Mouse (Mus musculus) megakaryocyte, adult 5-6 weeks (primary cell): Measurements from ENCODE around the gene Scn2b. TPM values are rescaled to one million over a fixed set of nuclear protein-coding genes. Genes with fewer than 3 reads are reported as not detected.

Experiments
- ATAC-seq: 2 replicates; pipeline ENCODE4 v1.8.0; 2016; ENCODE audit warnings: mild to moderate bottlenecking, inconsistent platforms; ENCODE audit not compliant: poor library complexity, severe bottlenecking
- total RNA-seq, 2 experiments: library from RNA; stranded (forward) in 1 of 2; stranded (reverse) in 1 of 2; fragments of 153-499, 151-499 nt in 1 of 2; fragments of 221-1000, 200-1000 nt in 1 of 2; gene quantifications; 2 replicates each; pipeline versions ENCODE4 v1.2.3 to v1.2.4; 2015 to 2017

Gene Scn2b
- total RNA-seq, 2 experiments from 2014 or later: 0.42 to 0.95 TPM

DNA sequence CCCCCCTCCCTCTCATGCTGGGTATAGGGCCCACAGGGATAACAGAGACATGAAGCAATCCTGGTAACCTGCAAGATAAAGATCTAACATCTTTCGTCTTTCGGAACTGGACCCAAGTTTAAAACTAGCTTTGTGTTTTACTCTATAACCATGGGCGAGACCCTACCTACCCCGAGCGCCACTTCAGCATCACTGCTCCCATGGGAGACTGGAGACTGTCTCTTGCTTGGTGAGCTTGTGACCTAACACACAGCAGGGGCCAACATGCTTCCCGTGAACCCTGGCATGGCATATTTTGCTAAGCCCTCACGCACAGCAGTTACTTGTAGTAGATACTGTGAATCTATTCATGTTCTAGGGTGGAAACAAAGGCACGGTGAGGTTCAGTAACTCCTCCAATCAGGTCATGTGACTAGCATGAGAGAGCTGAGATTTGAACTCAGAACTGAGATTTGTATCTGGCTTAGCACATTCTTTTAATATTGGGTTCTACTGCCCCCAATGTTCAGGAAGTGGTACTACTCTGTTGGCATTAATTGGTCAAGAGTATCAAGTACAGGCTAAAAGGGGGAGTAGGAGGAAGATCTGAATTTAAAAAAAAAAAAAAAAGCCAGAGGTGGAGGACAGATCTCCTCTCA lies 1.9 kb downstream of the Scn2b start:
- no peak for ATAC-seq

DNA sequence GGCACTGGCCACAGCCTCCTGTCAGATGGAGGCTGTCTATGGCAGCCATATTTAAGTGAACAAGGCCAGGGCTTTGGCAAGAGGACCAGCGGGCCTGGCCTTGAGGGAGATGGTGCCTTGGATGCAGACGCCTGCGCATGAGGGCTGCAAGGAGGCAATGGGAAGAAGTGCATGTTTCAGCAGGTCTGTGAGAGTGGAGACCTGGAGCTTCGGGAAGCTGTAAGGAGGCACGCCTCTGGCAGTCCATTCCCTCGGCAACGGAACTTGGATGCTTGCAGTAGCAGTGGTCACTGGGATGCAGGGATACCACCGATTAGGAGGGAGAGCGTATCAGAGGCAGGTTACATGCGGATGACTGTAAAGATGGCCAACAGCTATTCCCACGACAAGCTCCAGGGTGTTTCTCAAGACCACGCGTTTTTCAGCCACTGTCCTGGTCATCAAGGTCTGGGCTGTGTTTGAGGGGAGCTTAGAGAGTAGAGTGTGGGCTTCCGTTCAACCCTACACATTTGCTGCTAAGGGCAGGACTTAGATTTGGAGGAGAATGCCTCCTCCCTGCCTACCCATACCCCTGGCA lies 2.5 kb downstream of the Scn2b start:
- no peak for ATAC-seq

DNA sequence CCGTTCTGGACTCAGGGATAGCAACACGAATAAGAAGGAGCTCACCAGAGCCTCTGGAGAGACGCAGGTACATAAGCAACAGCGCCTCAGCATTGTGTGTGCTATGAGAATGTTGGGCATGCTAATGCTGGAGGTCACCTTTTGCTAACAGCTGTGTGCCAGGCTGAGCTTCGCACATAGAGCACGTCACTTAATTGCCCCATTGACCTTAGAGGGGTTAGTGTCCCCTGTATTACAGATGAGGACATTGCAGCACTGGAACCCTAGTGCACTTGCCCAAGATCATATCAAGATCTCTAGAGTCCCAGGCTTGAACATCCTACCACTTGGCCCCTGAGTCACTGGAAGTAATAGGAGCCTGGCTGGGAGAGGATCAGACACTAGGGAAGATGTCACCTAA lies 3.0 kb downstream of the Scn2b start:
- ATAC-seq: no peak

DNA sequence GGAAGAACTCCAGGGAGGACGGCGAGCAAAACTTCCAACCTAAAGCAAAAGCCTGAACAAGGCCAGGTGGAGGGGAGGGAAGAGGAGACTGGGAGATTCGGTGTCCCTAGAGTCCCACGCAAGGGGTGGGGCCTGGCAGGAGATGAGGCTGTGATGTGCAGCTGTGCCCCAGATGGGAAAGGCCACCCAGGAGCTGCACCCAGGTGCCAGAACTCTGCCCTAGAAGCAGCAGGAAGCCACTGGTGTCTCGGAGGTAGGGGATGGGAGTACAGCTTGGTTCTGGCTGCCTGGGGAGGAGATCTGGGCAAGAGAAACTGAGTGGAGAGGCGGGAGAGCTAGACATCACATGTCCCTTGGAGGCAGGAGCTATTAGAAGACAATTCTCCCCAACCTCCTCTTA lies 3.4 kb downstream of the Scn2b start:
- no peak for ATAC-seq

DNA sequence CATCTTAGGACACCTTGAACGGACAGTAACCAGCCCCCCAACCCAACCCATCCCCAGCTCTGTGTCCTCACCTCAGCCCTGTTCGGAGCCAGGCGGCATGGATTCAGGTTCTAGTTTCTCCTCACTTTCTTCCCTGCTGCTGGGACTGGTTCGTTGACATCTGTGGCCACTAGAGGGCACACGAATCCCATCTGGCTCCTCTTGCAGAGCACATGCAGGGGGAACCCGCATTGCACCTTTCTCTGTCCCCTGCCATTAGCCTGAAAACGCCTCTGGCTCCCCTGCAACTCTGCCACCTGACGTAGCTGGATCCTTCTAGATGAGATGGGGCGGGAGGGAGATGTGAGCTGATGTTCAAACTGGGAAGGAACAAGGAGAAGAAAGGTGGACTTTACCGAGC lies 4.2 kb downstream of the Scn2b start:
- peak; percentile 79 for ATAC-seq

DNA sequence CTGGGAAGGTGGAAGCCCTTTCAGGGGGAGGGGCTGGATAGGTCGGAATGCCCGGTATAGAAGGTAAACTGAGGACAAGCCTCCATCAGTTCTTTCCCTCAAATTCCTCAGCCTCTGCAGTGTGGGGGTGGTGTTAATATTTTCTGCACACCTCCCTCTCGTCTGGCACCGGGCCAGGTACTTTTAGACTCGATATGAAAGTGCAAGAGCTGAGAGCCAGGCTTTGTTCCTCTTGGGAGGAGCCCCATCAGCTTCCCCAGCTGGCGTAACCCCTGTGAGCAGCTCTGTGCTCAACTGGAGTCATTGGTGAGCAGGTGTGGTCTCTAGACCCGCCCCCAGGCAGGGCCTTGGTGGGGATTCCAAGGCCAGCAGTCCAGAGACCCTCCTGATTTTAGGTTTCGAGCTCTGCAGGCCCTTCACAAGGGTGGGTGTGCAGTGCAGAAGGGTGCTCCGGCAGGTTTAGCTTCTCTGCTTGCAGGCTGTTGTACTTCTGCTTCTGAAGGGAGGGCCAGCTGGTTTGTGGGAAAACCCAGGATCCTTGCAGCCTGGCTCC lies 4.7 kb downstream of the Scn2b start:
- ATAC-seq: peak; percentile 73

DNA sequence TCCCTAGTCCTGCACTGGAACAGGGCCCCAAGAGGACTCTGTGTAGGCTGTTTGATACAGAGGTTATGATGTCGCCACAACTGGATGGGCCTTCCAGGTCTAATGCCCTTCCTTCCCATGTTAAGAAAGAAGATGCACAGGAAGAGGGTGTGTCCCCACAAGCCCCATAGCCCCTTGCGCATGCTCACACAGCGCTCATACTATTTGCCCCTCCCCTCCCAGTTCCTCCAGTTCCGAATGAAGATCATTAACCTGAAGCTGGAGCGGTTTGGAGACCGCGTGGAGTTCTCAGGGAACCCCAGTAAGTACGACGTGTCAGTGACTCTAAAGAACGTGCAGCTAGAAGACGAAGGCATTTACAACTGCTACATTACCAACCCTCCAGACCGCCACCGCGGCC lies 7.6 kb downstream of the Scn2b start:
- no peak; the same call in 1 of the 2 replicates for ATAC-seq

DNA sequence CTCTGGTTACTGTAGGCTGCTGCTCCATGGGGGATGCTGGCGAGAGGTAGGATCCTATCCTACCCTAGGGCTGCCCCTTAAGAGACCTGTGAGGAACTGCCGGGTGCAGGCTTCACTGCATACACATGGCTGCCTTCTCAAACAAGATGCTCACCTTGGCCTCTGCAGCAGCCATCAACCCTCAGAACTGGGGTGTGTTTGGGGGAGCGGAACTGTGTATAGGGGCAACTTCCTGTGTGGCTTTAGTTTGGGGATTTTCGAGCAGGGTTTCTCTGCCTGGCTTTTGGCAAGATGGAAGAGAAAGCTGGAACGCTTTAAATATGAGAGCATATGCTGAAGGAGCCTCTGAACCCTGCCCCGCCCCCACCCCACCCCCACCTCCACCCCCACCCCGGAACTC lies 9.4 kb downstream of the Scn2b start:
- ATAC-seq: no peak

DNA sequence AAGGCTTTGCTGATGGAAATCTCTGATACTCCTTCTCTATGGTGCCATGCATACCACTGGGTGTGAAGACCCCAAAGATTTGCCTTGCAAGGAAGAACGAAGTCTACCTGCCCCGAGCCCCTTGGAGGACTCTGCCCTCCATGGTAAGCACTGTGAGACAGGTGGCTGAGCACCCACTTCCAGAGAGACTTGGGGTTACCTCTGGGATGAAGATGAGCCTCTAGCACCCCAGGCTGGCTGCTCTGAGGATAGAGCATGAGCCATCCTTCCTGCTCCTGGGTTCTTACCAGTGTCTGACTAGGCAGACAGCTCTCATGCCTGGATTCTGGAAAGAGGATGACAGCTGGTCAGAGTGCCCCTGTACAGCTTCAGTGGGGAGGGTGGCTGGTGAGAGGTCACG lies 12.5 kb downstream of the Scn2b start:
- no peak for ATAC-seq

DNA sequence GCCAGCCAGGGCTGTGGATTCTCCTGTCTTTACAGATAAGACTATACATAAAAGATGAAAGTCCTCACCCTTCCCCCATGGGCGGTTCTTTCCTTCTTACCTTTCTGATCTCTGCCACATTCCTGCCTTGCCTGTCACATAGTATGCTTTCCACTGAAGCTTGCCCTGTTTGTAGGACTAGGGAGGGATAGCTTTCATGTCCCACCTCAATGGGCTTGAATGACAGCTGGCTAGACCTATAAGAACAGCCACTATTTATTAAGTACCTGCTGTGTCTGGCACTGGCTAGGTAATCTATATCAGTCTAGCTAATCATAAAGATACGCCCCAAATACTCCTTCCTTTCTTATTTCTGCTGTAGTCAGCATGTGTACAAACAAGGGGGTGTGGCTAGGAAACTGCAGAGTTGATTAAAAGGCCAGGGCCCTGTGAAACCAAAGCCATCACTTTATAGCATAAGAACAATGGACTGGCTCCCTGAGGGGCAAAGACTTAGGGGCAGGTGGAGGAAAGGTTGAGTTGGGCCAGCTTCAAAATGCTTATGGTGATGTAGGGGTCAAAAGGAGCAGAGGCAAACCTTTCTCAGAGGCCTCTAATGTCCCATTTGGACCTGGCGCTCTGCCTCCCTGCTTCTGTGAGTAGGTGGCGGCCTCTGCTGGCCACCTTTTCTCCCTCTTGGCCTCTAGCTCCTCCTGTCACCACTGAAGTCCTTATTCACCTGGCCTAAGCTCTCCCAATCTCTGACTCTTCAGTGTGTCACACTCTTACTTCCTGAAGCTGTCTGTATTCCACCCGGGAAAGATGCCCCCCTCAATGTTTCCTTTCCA lies 16.1 kb downstream of the Scn2b start:
- ATAC-seq: peak; percentile 66

DNA sequence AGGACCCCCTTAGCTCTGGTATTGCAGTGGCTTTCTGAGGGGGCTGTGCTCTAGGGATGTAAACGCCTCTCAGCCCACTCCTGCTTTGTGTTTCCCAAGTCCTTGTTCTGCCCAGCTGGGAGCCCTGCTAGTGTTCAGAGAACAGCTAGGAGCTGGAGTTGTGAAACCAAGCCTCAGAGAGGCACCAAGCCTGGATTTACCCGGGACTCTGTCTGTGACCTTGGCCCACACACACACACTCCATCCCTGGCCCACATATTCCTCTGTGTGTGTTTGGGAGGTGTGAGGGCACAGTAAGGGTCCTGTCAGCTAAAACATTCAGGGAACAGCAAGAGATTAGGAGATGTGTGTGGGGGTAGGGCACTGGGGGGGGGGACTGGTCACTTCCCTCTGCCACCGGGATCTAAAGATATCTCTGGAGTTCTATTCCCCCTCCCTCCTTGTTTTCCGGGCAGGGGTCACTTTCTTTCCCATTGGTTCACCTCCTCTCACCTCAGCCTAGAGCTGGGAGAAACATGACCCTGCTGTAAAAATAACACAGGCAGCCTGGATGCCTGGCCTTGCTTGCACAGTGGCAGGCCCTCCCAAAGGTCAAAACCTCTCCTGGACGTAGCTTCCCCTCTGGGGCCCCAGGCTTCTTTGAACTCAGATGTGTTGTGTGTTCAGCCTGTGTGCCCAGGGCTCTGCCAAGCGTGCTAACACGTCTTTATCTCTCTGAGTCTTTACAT lies 19.0 kb downstream of the Scn2b start:
- ATAC-seq: no peak

DNA sequence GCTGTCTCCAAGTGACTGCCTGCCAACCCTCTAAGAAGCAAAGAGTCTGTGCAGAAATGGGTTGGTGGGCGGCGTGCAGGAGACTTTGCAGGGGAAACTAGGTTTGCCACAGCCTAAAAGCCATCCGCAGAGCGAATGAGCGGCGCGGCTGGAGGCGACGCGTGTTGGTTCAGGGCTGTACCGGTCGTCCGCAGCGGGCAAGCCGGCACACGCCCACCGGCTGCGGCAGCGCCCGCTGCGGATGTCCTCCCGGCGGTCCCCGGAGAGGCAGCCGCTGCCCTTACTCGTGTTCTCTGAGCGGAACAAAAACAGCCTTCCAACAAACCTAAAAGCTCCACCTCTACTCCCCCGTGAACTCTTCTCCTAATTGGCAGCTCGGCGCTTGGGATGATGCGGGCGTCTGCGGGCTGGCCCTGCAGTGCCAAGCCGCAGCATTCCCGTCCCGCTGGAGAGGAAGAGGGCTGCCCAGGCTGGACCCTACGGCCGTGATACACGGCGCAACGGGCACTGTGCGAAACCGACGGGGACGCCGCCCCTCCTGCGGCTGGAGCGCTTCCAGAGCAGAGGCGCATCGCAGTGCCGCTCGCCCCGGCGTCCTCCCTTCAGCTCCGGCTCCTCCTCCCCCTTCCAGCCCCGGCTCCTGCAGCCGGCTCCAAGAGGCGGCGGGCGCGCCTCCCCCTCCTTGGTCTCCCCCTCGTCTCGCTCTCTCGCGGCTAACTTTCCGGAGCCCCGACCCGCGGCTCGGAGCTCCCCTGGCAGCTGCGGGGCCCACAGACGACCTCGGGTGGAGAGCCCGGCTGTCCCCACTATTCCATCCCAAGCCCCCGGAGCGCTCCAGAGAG lies 20.8 kb downstream of the Scn2b start, which contains the start of gene Scn4b:
Gene Scn4b (plus strand): TSS at position 205 of the 842 bp plus-strand sequence.
- ATAC-seq: no peak

DNA sequence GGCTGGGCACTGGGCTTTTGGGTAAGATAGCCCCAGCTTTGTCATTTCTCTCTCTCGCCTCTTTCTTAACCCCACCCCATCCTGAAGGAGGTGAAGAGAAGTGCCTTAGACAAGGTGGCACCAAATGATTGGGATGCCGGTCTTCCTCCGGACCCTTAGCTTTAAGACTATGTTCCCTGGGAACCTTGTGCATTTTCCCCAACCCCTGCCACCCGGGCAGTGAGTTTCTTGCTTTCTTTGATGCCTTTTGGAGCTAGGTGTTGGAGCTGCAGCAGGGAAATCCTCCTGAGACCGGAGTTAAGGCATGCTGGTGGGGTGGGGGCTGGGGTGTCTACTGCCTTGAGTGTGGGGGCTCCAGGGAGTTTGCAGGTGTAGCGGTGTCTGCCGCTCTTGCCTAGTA lies 21.5 kb downstream of the Scn2b start:
- no peak for ATAC-seq

DNA sequence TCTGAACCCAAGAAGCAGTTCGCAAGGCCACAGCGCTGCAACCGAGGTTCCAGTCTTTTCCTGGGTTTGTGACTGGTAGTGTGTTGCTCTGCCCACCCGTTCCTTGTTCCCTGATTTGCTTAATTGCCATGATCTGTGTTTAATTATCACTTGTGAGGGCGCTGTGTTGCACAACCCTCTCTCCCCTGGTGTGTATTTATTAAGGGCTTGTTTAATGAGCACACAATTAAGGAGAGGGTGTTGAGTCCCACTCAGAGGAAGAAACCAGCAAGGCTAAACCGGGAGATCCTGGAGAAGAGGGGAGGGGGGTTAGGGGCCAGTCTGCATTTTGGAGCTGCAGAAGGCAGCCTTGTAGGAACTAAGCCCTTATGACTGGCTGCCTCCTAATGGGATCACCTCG lies 23.4 kb downstream of the Scn2b start:
- no peak for ATAC-seq

DNA sequence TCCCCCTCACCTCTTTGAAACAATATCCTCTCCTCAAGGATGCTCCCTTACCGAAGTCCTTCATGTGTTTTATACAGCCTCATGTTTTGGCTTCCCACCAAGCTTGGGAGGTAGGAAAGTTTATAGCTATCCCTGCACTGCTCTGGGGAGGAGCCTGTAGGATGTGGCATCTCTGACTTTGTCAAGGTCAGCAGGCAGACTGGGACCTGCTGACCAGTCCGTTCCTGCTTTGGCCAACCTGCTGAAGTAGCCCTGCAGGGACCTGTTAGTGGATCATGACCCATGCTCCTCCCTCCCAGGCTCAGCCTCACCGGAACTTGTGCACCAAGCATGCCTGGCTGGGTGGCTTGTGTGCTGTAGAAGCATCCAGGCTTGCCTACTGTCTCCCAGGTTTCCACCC lies 25.1 kb downstream of the Scn2b start:
- ATAC-seq: no peak

DNA sequence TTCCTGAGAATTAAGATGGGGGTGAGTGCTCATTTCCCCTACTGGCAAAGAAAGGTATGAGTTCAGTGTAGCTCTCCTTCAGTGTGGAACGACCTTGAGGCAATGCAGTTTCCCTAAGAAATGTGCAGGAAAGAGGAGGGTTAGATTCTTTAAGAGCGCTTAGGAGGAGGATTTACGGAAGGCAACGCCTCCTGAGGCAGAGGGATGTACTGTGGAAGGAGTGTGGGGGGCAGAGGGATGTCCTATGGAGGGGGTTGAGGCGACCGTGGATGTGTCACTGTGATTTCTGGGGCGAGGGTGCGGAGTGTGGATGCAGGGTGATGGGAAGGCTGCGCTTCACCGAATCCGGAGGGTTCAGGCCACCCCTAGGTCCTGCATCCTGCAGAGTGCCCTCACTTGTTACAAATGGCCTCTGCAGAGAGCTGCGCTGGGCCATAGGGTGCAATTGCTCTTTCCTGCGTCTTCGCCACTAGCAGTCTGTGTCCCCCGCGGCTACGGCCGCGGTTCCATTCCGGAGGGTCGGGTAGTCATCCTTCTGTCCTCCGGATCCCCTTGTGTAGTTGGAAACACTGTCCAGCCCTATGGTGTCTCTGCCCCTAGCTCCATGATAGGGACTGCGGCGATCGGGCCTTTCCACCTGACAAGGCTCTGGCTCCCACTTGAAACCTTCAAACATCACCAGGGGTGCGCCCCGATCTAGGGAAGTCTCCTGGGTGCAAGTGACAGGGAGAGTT lies 28.1 kb downstream of the Scn2b start:
- no peak for ATAC-seq

DNA sequence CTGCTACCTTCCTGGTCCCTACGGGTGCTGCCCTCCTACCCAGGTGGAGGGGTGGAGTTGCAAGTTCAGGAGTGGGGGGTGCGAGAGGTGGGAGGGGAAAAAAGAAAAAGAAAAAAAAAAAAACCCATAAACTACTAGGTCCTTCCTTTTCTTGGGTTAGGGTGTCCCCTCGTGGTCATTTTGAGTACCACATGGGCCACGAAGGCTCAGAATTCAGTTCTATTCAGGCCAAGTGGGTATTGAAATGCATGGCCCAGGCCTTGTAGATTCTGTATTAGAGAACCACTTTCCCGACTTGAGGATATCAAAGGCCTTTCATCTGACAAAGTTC lies 28.6 kb downstream of the Scn2b start:
- ATAC-seq: peak; percentile 49; the same call in 1 of the 2 replicates

DNA sequence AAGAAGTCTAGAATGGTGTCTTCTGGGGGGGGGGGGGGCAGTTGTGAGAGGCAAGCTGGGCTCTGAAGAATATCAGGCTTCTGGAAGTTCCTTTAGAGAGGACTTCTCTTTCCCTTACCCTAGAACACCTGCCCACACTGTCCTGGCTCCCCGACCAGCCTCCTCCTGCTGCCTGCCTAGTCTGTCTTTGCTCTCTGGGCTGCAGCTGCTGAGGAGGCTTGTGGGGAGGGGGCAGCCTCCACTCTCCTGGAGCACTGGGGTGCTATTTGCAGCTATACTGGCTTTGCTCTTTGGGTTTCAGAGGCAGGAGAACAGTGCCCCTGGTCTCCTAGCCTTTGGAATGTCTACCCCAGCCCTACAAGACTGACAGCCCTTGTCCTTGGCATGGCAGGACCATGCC lies 33.4 kb downstream of the Scn2b start:
- ATAC-seq: no peak

DNA sequence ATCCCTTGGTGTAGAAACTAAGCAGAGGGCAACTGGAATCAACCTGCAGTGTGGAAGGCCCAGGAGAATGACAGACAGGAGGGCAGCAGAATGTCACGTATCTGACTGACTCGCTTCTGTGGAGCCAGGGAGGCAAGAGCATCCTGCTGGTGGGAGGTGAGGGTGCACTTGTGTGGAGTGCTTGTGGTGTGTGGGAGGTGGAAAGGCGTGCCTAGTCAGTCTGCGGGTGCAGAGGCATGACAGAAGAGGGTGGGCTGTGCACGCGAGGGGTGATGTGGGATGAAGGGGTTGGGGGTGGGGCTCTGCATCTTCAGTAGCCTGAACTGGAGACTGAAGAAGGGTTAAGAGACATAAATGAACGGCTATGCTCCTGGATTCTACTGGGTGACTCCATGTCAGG lies 35.8 kb downstream of the Scn2b start:
- no peak for ATAC-seq

DNA sequence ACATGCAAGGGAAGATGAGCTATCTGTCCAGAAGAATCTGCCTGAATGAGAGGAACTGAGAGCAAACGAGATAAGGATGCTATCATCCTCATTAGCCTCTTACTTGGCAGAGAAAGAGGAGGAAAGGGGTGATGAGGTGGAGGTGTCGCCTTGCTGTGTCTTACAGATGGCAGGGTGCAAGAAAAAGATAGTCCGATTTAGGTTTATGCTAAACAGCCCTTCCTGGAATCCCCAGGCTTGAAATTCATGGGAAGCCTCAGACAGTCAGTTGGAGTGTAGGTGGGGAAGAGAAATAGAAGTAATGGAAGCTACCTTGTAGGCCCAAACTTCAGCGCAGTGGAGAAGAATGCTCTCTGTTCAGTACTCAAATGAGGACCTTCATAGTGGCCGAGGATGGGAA lies 50.3 kb downstream of the Scn2b start:
- no peak for ATAC-seq
